Mouse (Mus musculus): ENCODE results near the gene Cacnb2. TPM values are rescaled to one million over a fixed set of nuclear protein-coding genes. Genes with fewer than 3 reads are reported as not detected.

Cacnb2 gene
- polyA plus RNA-seq, 1 experiment from 2014 or later = 0.77 TPM

DNA sequence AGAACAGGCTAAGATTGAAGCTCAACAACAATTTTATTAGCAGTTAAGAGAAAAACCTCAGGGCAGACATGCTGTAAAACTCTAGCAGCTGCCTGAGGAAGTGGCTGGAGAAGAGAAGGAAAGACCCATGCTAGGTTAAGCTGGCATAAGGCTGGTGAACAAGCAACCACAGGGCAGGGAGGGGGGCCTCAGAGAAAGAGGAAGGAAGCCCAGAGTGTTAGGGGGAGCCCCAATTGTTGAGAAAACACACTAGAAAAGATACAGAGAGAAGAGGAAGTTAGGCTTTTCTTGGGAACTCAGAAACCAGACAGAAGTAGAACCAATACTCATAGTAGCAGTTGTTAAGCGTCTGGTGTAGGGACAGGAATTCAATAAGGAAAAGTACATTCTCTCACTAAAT lies 28.7 kb downstream of the Cacnb2 start:
- Histone ChIP-seq H3K9me3 (replicated peaks; ENCODE audit: control insufficient read depth, low read length) (no peaks in the 10 kb centered on the region), H3K9ac (replicated peaks; ENCODE audit: low read length) (no peak overlapping the region), H3K4me1 (ENCODE audit: control insufficient read depth, insufficient read depth, low read length) (no peaks in the 10 kb centered on the region), H3K4me3 (ENCODE audit: low read depth, low read length) (no peak overlapping the region), H3K27ac (replicated peaks; ENCODE audit: low read depth, low read length) (no peak overlapping the region), H3K36me3 (replicated peaks; ENCODE audit: control insufficient read depth, insufficient read depth, low read depth, low read length) (no peaks in the 10 kb centered on the region), H3K4me2 (ENCODE audit: low read depth, low read length) (no peak overlapping the region), H3K27me3 (ENCODE audit: control insufficient read depth, insufficient read depth, low read length) (no peaks in the 10 kb centered on the region)
- DNase-seq (ENCODE audit: low spot score) = no peak
- no peak for ATAC-seq (replicated peaks; ENCODE audit: insufficient number of reproducible peaks, low FRiP score, low TSS enrichment, low read depth)
- WGBS = 96% methylated on average over 1 of the region's 1 CpGs

- ATAC-seq (replicated peaks; ENCODE audit: insufficient number of reproducible peaks, low FRiP score, low TSS enrichment, low read depth) = no peak
- Histone ChIP-seq H3K4me3 (ENCODE audit: low read depth, low read length) (no peak overlapping the region), H3K27ac (replicated peaks; ENCODE audit: low read depth, low read length) (no peak overlapping the region), H3K36me3 (replicated peaks; ENCODE audit: control insufficient read depth, insufficient read depth, low read depth, low read length) (no peaks in the 10 kb centered on the region), H3K4me2 (ENCODE audit: low read depth, low read length) (no peak overlapping the region), H3K4me1 (ENCODE audit: control insufficient read depth, insufficient read depth, low read length) (no peaks in the 10 kb centered on the region), H3K27me3 (ENCODE audit: control insufficient read depth, insufficient read depth, low read length) (no peaks in the 10 kb centered on the region), H3K9me3 (replicated peaks; ENCODE audit: control insufficient read depth, low read length) (no peaks in the 10 kb centered on the region), H3K9ac (replicated peaks; ENCODE audit: low read length) (no peak overlapping the region)
- 92% methylated on average over 2 of the region's 2 CpGs for WGBS
- no peak for DNase-seq (ENCODE audit: low spot score)
Measured at GRCm38 (mm10) chr2:14633202-14633601, 30.3 kb downstream of the Cacnb2 start.

DNA sequence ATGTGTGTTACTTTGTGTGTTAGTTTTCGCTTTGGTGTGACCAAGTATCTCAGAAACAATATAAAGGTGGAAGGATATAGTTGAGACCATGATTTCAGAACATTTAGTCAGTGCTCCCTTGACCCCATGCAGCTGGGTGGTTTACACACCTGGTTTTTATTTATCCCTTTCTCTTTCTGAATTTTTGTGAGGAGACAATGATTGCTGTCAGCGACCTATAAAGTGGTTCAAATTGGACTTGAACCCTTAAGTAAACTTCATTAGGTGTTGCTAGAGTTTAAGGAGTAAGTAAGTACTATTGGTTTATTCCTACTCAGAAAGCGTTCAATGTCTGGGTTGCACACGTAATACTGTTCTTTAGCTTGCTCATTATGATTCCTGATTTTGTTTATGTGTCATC lies 36.4 kb downstream of the Cacnb2 start:
- Histone ChIP-seq H3K4me1 (ENCODE audit: control insufficient read depth, insufficient read depth, low read length) (no peaks in the 10 kb centered on the region), H3K27me3 (ENCODE audit: control insufficient read depth, insufficient read depth, low read length) (no peaks in the 10 kb centered on the region), H3K9me3 (replicated peaks; ENCODE audit: control insufficient read depth, low read length) (no peaks in the 10 kb centered on the region), H3K9ac (replicated peaks; ENCODE audit: low read length) (no peak overlapping the region), H3K4me2 (ENCODE audit: low read depth, low read length) (no peak overlapping the region), H3K36me3 (replicated peaks; ENCODE audit: control insufficient read depth, insufficient read depth, low read depth, low read length) (no peaks in the 10 kb centered on the region), H3K4me3 (ENCODE audit: low read depth, low read length) (no peak overlapping the region), H3K27ac (replicated peaks; ENCODE audit: low read depth, low read length) (no peak overlapping the region)
- WGBS = 73% methylated on average over 4 of the region's 4 CpGs
- DNase-seq (ENCODE audit: low spot score) (no peak), ATAC-seq (replicated peaks; ENCODE audit: insufficient number of reproducible peaks, low FRiP score, low TSS enrichment, low read depth) (no peak)

- ATAC-seq (replicated peaks; ENCODE audit: insufficient number of reproducible peaks, low FRiP score, low TSS enrichment, low read depth) = no peak
- Histone ChIP-seq H3K4me3 (ENCODE audit: low read depth, low read length) (no peak overlapping the region), H3K9me3 (replicated peaks; ENCODE audit: control insufficient read depth, low read length) (no peaks in the 10 kb centered on the region), H3K9ac (replicated peaks; ENCODE audit: low read length) (no peak overlapping the region), H3K27me3 (ENCODE audit: control insufficient read depth, insufficient read depth, low read length) (no peaks in the 10 kb centered on the region), H3K4me1 (ENCODE audit: control insufficient read depth, insufficient read depth, low read length) (no peaks in the 10 kb centered on the region), H3K4me2 (ENCODE audit: low read depth, low read length) (no peak overlapping the region), H3K36me3 (replicated peaks; ENCODE audit: control insufficient read depth, insufficient read depth, low read depth, low read length) (no peaks in the 10 kb centered on the region), H3K27ac (replicated peaks; ENCODE audit: low read depth, low read length) (no peak overlapping the region)
- whole genome bisulfite sequencing = 80% methylated on average over 6 of the region's 6 CpGs
- DNase-seq (ENCODE audit: low spot score) = no peak
Measured at GRCm38 (mm10) chr2:14639877-14640276, 37.0 kb downstream of the Cacnb2 start.

DNA sequence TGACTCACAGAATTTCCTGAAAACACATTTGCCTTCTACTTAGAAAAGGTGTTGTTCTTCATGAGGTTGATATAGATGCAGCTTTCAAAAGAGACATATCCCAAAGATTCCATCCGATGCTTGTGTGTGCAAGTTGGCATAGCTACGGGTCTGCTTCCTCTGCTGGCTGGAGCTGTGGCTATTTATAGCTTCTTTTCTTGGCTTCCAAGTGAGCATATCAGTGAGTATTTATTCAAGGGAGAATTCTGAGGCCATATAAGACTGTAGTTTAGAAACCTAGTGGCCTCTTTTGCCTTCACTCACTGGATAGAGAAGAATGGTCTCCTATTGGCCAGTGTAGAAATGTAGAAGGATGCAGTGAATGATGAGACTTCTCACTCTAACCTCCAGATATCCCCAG lies 38.2 kb downstream of the Cacnb2 start:
- Histone ChIP-seq H3K9me3 (replicated peaks; ENCODE audit: control insufficient read depth, low read length) (no peaks in the 10 kb centered on the region), H3K4me2 (ENCODE audit: low read depth, low read length) (no peak overlapping the region), H3K36me3 (replicated peaks; ENCODE audit: control insufficient read depth, insufficient read depth, low read depth, low read length) (no peaks in the 10 kb centered on the region), H3K4me3 (ENCODE audit: low read depth, low read length) (no peak overlapping the region), H3K9ac (replicated peaks; ENCODE audit: low read length) (no peak overlapping the region), H3K4me1 (ENCODE audit: control insufficient read depth, insufficient read depth, low read length) (no peaks in the 10 kb centered on the region), H3K27ac (replicated peaks; ENCODE audit: low read depth, low read length) (no peak overlapping the region), H3K27me3 (ENCODE audit: control insufficient read depth, insufficient read depth, low read length) (no peaks in the 10 kb centered on the region)
- DNase-seq (ENCODE audit: low spot score) (no peak), ATAC-seq (replicated peaks; ENCODE audit: insufficient number of reproducible peaks, low FRiP score, low TSS enrichment, low read depth) (no peak)
- 83% methylated on average over 2 of the region's 2 CpGs for WGBS

- WGBS = 93% methylated on average over 2 of the region's 2 CpGs
- Histone ChIP-seq H3K4me2 (ENCODE audit: low read depth, low read length) (no peak overlapping the region), H3K27me3 (ENCODE audit: control insufficient read depth, insufficient read depth, low read length) (no peaks in the 10 kb centered on the region), H3K9me3 (replicated peaks; ENCODE audit: control insufficient read depth, low read length) (no peaks in the 10 kb centered on the region), H3K27ac (replicated peaks; ENCODE audit: low read depth, low read length) (no peak overlapping the region), H3K4me1 (ENCODE audit: control insufficient read depth, insufficient read depth, low read length) (no peaks in the 10 kb centered on the region), H3K9ac (replicated peaks; ENCODE audit: low read length) (no peak overlapping the region), H3K36me3 (replicated peaks; ENCODE audit: control insufficient read depth, insufficient read depth, low read depth, low read length) (no peaks in the 10 kb centered on the region), H3K4me3 (ENCODE audit: low read depth, low read length) (no peak overlapping the region)
- DNase-seq (ENCODE audit: low spot score) = no peak
- no peak for ATAC-seq (replicated peaks; ENCODE audit: insufficient number of reproducible peaks, low FRiP score, low TSS enrichment, low read depth)
Measured at GRCm38 (mm10) chr2:14651268-14651667, 48.4 kb downstream of the Cacnb2 start.

- H3K4me1 ChIP-seq (ENCODE audit: control insufficient read depth, insufficient read depth, low read length) = no peaks in the 10 kb centered on the region
- no peaks in the 10 kb centered on the region for H3K36me3 ChIP-seq (replicated peaks; ENCODE audit: control insufficient read depth, insufficient read depth, low read depth, low read length)
- ATAC-seq (replicated peaks; ENCODE audit: insufficient number of reproducible peaks, low FRiP score, low TSS enrichment, low read depth) = no peak
- no peak overlapping the region for H3K27ac ChIP-seq (replicated peaks; ENCODE audit: low read depth, low read length)
- no peak for DNase-seq (ENCODE audit: low spot score)
- no peaks in the 10 kb centered on the region for H3K27me3 ChIP-seq (ENCODE audit: control insufficient read depth, insufficient read depth, low read length)
- H3K4me2 ChIP-seq (ENCODE audit: low read depth, low read length) = no peak overlapping the region
- 64% methylated on average over 4 of the region's 4 CpGs for WGBS
- H3K9ac ChIP-seq (replicated peaks; ENCODE audit: low read length) = no peak overlapping the region
- H3K9me3 ChIP-seq (replicated peaks; ENCODE audit: control insufficient read depth, low read length) = no peaks in the 10 kb centered on the region
- no peak overlapping the region for H3K4me3 ChIP-seq (ENCODE audit: low read depth, low read length)
Measured at GRCm38 (mm10) chr2:14656673-14657072, 53.8 kb downstream of the Cacnb2 start.

DNA sequence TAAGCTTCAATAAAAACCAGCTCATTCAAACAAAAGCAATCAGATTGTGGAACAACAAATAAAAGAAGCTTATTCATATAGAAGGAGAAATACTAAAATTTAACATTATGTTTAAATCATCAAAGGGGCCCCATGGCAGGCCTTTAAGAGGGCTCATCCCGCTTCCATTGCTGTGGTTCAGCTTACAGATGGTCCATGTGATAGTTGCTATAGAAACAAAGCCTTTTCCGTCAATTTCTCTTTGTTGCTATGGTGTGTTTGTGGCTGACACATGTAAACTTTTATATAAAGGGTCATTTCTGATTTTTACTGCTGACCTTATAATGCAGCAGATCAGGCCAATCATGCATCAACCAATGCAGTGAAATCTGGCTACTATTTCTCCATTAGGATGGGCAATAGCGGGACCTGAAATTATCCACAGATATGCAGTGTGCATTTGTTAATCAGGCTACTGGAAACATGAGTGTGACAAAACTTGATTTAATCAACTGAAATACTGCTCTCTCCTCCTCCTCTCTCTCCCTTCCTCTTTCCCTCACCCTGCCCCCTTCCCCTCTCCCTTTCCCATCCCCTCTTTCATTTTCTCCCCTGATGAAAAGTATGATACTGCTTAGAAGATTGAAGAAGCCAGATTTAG lies 54.4 kb downstream of the Cacnb2 start:
- DNase-seq (ENCODE audit: low spot score) = peak; percentile 16
- Histone ChIP-seq H3K4me1 (ENCODE audit: control insufficient read depth, insufficient read depth, low read length) (no peaks in the 10 kb centered on the region), H3K4me3 (ENCODE audit: low read depth, low read length) (no peak overlapping the region), H3K9ac (replicated peaks; ENCODE audit: low read length) (no peak overlapping the region), H3K9me3 (replicated peaks; ENCODE audit: control insufficient read depth, low read length) (no peaks in the 10 kb centered on the region), H3K27me3 (ENCODE audit: control insufficient read depth, insufficient read depth, low read length) (no peaks in the 10 kb centered on the region), H3K4me2 (ENCODE audit: low read depth, low read length) (no peak overlapping the region), H3K27ac (replicated peaks; ENCODE audit: low read depth, low read length) (no peak overlapping the region), H3K36me3 (replicated peaks; ENCODE audit: control insufficient read depth, insufficient read depth, low read depth, low read length) (no peaks in the 10 kb centered on the region)
- 69% methylated on average over 3 of the region's 3 CpGs for WGBS
- ATAC-seq (replicated peaks; ENCODE audit: insufficient number of reproducible peaks, low FRiP score, low TSS enrichment, low read depth) = no peak
